Mouse (Mus musculus) 3134 (cell line): ENCODE results near the gene Stpg4.

Experiments
- DNase-seq: peaks from one replicate; pipeline ENCODE4 v3.0.0-alpha.2; 2011; ENCODE audit warnings: low spot score; ENCODE audit not compliant: insufficient read length; ENCODE audit errors: extremely low read depth

Stpg4 gene

DNA sequence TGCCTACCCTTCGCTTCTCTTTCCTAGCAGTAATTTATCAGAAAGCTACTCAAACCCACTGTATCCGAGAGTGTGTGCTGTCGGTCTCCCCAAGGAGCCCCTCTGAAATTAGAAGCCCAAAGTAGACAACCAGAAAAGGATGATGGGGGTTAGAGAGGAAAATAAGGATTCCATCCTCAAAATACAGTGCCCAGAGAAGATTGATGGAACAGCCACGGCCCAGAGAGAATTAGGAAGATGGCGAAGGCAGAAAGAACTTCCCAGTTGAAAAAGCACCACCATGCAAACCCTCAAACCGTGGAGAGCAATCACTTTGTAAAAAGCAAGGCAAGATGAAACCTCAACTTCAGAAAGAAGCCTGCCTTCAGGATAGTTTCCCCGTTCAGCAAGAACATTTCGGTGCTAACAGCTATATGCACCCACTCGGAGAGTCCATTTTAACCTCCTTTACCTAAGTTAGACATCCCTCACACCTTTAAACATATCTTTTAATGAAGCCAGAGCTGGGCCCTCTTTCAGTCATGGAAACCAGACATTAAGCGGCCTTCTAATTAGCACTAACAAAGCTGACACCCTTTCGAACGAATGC is 20.2 kb upstream of the Stpg4 start:
- no peak for DNase-seq

DNA sequence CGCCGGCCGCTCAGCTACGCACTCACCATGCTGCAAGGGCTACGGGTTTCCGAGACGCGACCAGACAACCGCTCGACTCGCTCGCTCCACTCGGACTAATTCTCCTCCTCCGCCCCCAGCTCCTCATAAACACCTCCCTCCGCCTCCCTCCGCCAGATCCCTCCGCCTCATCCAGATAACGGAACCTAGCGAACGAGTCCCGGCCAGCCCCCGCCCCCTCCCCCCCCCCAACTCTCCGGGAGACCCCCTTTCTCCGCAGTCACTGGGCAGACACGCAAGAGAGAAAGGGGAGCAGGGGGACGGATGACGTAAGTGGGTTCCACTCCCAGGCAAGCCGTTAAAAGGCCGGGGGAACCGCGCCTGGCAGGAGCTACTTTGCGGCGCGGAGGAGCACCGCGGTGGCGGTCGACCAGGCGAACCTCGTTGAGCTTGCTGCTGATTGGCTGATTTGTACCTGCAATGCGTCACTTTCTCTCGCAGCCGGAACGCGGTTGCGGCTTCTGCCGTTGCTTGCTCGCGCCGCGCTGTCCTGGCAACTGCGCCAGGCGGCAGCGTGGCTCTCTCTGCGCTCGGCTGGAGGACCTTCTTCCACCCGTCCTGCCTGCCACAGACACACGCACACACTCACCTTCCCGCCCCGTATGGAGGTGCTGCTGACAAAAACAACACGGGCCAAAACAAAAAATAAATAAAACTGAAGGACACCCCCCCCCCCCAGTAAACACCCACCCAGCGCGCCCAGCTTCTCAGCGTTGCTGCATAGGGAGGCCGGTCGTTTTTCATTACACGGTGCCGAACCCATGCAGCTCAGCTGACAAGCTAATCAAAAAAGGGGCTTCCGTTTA is 19.4 kb upstream of the Stpg4 start, which contains the start of gene Calm2:
Gene Calm2 (minus strand): TSS at position 169 of the 845 bp plus-strand sequence.
- DNase-seq = peak; percentile 95

DNA sequence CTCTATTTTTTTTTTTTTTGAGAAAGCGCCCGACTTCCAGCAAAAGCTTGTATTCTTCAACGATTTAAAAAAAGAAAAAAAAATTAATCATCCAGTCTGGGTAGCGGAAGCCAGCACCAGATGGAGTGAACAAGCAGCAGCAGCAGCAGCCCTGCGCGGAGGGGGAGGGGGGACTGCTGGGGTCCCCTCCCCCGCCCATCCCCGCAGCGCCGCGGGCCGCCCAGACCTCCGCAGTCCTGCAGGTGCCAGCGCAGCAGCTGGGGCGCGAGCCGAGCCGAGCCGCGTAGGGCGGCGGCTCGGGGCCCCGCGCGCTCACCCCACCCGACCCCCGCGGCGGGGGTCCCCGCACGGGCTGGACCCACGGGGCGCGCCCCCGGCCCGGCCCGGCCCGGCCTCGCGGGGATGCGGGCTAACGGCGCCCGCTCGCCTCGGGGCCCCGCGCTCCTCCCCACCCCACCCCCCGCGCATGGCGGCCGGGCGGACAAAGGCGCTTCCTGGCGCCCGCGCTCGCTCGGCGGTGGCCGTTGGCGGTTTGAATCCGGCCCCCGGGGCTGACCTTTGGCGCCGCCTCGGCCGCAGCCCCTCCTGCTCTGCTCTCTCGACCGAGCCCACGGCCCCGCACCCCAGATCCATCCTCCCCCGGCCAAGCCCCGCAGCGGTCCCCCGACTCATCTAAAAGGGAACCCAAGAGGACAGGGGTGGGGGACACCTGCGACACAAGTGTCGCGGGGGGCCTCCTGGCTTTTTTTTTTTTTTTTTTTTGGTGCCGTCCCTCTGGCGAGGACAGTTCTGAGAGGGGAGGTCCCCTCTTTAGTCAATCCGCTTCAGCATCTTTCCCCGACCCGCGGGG is 18.6 kb upstream of the Stpg4 start:
- peak; percentile 78 for DNase-seq

DNA sequence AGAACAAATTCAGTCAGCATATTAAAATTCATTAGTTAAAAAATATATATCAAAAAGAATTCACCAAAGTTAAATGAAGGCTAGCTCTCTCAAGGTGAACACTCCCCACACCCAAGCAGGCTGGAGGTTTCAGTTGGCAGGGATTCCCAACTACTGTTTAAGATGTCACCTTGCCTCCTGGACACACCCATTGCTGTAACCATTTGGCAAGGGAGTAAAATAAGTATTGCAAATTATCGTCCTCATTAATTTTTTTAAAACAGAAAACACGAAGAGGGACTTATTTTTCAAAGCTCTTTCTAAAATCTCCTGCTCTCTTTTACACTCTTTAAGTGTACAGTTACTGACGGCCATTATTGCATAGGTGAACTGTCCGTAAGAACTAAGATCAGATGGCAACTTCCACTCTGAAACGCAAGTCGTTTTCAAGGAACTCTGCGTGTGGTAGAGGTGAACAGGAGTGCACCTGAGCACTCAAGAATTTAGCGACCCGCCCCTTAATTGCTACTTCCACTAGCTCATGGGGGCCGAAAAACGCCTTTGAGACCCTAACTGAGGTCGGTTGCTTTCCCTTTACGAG is 17.9 kb upstream of the Stpg4 start:
- no peak for DNase-seq

DNA sequence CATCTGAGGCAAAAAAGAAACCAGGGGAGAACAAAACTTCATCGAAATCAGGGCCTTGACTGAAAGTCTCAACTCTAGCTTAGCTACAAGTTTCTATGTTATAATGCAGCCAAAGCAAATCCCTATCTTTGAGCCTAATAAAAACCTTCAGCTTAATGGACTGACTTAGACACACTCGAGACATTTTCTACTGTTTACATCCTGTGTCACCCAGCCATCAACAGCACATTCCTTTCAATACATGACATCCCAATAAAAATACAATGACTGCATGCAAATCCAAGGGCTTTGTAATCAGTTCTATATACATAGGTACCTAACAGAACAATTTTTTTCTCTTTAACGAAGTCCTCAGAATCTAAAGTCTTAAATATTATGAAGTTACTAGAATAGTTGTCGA is 17.2 kb upstream of the Stpg4 start:
- DNase-seq = no peak

DNA sequence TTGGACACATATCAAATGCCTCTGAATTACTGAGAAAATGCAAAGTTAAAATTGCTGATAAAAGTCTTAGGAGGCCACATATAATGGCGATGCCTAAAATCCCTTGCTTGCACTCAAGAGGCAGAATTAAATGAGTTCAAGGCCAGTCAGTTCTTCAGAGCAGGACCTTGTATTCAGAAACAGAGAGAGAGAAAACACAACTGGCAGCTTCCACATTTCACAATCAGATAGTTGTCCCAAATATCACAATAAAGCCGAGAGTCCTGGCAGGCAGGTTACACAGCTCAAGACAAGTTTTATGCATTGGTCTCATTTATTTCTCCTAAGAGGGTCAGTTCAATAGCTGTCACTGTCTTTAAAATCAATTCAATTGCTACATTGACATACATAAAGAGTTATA is 14.0 kb upstream of the Stpg4 start:
- DNase-seq = no peak

DNA sequence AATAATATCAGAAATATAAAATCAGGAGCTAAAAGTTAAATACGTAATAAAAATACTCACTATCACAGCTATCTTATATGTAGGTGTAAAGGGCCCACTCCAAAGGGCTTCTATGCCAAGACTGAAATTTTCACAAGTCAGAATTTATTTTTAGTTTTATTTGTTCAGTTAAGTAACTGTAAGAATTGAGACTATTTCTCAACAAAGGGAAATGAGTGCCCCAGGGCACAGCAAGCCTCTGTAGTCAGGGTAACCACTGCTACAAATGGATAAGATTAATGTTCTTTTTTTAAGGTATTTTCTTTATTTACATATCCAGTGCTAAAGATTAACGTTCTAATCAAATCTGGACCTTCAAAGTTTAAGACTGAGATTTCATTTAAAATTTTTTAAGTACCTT is 11.9 kb upstream of the Stpg4 start:
- DNase-seq = no peak

DNA sequence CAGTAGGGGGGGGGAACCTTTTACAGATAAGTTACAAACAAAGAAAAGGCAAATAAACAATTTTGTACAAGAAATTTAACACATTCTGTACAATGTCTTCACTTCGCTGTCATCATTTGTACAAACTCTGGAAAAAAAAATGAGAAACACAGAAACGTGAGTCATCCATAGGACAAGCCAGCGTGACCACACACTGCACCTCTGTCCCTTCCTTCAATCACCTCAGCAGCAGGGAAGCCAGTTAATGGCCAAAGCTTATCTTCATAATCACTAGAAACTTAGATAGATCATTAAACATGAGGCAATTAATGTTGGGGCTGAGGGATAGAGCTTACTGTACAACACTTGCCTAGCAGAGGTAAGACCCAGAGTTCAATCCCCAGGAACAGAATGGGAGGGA is 6.4 kb upstream of the Stpg4 start:
- DNase-seq = no peak

DNA sequence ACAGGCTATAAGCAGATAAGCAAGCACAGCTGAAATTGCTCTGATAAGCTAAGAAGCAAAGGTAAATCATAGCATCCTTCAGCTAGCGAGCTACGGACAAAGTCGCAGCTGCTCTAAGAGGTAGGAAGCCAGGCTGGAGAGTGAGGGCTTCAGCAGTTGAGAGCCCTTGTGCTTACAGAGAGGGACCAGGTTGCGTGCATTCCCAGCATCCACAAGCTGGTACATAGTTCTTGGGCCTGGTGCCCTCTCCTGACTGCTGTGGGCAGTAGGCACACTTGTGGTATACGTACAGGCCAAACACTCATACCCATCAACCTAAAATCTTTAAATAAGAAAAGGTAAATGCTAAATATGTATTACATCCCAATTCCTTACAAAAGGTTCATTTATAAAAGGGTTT is 5.2 kb upstream of the Stpg4 start:
- DNase-seq = no peak

DNA sequence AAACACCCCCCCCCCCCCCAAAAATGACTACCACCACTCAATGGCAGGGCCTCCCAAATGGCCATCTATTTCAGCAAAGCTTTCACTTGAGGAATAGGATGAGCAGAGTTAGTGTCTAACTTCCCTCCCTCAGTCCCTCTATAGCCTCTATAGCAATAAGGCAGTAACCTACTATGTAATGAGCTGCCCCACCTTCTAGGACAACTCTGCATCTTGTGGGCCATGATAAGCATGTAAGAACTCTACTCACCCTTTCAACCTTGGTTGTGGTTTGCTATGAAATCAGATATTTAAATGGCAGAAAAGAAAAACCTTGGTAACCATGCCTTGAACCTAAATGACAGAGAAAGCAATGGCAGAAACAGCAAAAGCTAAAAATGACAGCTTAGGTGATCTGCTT is 4.8 kb upstream of the Stpg4 start:
- no peak for DNase-seq

DNA sequence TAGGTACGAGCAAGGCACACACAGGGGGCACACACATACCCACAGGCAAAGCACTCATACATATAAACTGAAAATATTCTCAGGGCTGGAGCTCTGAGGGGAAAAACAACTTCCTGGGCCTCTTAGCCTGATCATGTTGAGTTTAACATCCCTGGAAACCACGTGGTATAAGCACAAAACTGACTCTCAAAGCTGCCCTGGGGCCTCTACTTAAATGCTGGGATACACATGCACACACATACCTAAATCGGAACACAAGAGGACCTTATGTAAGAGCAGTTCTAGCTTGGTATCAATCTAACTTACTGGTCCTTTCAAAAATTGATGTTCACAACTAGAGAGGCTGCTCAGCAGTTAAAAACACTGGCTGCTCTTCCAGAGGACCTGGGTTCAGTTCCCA is 1.9 kb upstream of the Stpg4 start:
- DNase-seq = no peak

DNA sequence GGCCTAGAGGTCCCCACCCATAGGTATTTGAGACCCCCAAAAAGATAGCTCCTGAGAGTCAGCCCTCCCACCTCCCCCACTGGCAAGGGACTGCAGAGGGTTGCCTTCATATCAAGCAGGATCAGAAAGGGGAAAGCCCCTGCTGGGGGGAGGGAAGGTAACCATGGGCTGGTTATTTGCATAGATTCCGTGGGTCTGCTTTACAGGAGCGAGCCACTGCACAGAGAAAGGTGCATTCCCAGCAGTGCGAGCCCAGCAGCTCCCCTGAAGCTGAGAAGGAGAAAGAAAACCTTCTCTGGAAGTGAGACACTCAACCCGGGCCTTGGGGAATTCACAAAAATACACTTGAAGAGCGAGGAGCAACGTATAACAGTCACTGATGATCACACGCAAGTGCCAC is 9.5 kb downstream of the Stpg4 start:
- DNase-seq = no peak

DNA sequence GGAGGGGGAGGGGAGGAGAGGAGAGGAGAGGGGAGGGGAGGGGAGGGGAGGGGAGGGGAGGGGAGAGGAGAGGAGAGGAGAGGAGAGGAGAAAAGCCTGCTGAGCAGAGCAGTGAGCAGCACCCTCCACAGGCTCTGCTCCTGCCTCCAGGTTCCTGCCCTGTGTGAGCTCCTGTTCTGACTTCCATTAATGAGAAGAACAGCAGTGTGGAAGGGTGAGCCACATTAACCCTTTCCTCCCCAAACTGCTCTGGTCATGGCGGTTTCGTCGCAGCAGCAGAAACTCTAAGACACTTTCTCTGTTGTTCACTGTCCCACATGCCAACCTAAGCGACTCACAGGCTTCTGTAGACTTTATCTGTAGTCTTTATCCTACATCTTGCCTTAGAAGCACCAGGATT is 20.9 kb downstream of the Stpg4 start:
- no peak for DNase-seq

DNA sequence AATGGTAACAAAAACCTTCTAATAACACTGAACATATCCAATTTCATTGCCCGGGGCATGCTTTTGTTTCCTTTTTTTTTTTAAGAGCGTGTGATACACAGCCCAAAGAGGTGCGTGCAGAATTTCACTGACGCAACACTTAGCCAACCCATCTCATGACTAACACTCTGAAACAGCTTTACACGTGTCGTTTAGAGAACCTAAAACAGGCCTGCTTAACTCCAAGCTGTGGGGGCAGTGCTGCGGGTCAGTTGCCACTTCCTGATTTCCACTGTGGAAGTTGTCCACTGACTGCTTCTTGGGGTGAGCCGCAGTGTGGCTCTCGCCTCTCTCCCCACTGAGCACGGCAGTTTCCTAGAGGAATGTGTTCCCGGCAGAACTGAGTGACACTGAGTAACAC is 22.0 kb downstream of the Stpg4 start:
- peak; percentile 77 for DNase-seq

DNA sequence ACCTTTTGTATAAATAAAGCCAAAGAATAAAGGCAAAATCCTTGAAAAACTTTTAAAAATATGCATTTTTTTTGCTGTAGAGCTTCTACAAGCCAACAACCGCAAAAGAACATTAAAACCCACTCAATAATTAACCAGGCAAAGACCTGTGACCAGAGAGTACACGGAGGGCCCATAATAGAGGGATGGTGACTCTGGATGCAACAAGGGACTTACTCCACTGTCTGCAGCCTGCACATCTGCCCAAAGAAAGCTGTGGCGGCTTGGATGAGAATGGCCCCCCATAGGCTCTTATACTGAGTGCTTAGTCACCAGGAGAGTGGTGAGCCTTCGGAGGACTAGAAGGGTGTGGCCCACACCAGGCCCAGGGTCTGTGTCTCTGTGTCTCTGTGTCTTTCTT is 24.1 kb downstream of the Stpg4 start:
- no peak for DNase-seq

DNA sequence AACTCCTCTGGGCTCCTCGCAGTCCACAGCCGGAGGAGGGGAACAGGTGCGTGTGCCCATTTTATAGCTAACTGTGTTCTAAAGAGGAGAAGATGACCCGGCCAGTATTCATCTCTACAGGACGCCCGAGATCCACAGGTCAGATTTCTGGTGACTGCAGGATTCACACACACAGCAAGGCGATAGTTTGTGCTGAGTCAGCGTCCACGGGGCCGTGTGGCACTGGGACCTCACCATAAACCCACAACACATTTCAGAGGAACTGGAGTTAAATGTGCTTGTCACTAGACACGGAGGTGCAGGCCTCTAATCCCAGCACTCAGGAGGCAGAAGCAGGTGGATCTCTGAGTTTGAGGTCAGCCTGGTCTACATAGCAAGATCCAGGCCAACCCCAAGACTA is 25.1 kb downstream of the Stpg4 start:
- no peak for DNase-seq

DNA sequence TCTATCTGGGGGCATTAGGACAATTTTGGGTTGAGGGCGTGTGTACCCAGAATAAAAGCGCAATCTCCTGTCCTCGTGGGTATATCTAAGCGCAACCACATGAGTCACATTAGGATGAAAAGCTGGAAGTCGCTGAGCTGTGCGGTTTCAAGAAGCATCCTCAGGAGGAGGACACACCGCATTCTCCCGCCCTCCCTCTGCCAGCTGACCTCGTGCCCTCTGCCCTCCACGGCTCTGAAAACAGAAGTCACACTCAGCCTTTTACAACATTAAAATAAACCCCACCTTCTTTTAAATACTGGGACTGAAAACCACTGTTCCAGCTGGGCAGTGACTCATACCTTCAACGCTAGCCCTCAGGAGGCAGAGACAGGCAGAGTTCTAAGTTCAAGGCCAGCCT is 30.5 kb downstream of the Stpg4 start:
- no peak for DNase-seq

DNA sequence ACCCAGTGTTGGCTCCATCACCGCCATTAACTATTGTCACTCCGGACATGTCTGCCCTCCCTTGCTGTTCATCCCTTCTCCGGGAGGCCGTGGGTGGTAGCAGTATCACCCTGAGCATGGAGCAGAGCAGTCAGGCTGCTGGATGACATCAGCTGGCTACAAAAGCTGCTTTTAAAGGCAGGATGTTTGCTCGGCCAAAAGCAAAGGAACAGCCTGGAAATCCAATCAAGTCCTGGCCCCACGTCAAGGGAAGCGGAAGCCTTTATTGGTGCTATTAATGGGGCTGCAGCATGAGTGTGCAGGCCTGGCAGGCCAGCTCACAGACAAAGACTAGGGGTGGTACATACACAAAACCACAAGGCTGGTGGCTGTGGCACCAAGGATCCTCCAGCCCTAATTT is 36.3 kb downstream of the Stpg4 start:
- no peak for DNase-seq

DNA sequence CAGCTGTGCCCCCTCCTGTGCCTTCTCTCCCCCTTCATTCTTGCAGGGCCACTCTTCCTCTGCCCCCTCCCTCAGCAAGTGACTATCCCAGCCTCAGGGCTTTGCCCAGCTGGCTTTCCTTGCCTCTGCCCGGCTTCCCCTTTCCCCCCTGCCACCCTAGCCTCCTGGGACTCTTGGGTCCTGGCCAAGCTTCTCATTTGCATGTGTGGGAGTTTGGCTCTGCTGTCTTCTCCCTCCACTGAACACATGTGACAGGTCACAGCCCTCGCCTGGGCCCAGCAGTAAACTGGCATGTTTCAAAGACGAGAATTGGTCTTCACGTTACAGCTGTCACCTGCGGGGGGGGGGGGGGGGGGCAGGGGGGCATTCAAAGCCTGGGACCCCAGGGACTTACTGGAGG is 40.5 kb downstream of the Stpg4 start:
- no peak for DNase-seq

DNA sequence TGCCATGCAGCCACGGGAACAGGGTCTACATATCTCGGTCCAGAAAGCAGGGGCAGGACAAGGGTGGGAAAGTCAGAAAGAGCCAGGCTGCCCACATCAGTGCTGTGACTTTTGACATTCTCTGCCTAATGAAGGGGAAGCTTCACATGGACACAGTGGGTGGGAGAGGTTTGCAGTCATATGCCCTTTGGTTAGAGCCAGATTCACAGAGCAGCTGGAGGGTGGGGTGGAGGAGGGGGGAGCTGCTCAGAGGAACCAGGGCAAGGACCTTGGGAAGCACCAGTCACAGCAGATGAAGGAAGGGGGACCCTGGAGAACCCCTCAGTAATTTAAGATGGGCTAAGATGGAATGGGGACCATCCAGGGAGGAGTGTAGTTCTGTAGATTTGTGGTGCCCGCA is 41.7 kb downstream of the Stpg4 start:
- DNase-seq = no peak

DNA sequence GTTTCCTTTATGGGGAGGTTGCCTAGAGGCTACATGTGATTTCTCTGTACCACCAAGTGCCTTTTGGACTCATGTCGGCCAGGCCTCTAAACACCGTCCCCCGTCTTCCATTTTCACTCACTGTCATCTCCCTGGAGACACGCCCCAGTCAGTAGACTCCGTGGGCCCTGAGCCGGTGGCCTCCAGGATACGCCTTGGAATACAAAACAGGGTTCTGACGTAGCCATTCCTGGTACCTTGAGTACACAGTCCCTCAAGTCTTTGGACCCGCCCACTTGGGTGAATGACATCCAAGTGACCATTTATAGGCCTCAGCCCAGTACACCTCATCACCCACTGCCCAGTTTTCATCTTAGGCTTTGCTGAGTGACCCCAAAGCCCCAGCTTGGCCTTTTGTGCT is 46.9 kb downstream of the Stpg4 start:
- DNase-seq = no peak
